ENCODE assay signal across 10 mouse cellular contexts in genomic region chr4:128716731-128717130, GRCm38 (mm10). TPM values are rescaled to one million over a fixed set of nuclear protein-coding genes. Genes with fewer than 3 reads are reported as not detected.
A peak's percentile ranks its signal among the peaks of the same experiment; 100 is the strongest.
DNase-seq lines count a peak whose midpoint lies in the region; ATAC-seq and TF ChIP-seq lines count a peak whose summit lies in the region.
"Had no signal": no experiment of that assay in that cellular context is flagged by ENCODE, and none has a peak within 500 bp of the region (broad histone marks: within the 10 kb centered on the region; RNA-seq: fewer than 3 reads in every experiment).

No protein-coding gene starts in this region.

- WGBS in kidney, postnatal 0 days, result 58% methylated on average over 9 of the region's 9 CpGs
- 10% methylated on average over 9 of the region's 9 CpGs for WGBS in forebrain, embryonic 14.5 days
- 25% methylated on average over 9 of the region's 9 CpGs for WGBS in limb, embryonic 14.5 days
- WGBS in stomach, embryonic 15.5 days, result 38% methylated on average over 9 of the region's 9 CpGs

- no peak overlapping the region for H3K9ac ChIP-seq in kidney, postnatal 0 days (ENCODE audit: low read depth, low read length)
- no peak overlapping the region for H3K9ac ChIP-seq in forebrain, embryonic 14.5 days (ENCODE audit: low read length)
- no peak overlapping the region for H3K9ac ChIP-seq in limb, embryonic 14.5 days (ENCODE audit: low read depth, low read length, severe bottlenecking)
- H3K9ac ChIP-seq in stomach, embryonic 15.5 days, result no peak overlapping the region

- no peak for TF ChIP-seq CTCF in kidney, postnatal 0 days (IDR thresholded peaks at IDR 0.05; ENCODE audit: low read depth)

- H3K9me3 ChIP-seq in kidney, postnatal 0 days (replicated peaks; ENCODE audit: low read length), result no peaks in the 10 kb centered on the region
- H3K9me3 ChIP-seq in forebrain, embryonic 14.5 days (replicated peaks; ENCODE audit: control insufficient read depth, low read length), result no peaks in the 10 kb centered on the region
- no peaks in the 10 kb centered on the region for H3K9me3 ChIP-seq in limb, embryonic 14.5 days (ENCODE audit: control insufficient read depth, low read length)
- no peaks in the 10 kb centered on the region for H3K9me3 ChIP-seq in stomach, embryonic 15.5 days
- H3K9me3 ChIP-seq: megakaryocyte, embryonic 14.5 days had no signal

- no peak for TF ChIP-seq POLR2A in limb, embryonic 14.5 days (IDR thresholded peaks at IDR 0.05; ENCODE audit: borderline replicate concordance, extremely low read depth, insufficient read depth, insufficient read length)

- H3K27me3 ChIP-seq in kidney, postnatal 0 days (ENCODE audit: insufficient read depth, low read length), result no peaks in the 10 kb centered on the region
- H3K27me3 ChIP-seq in forebrain, embryonic 14.5 days (replicated peaks; ENCODE audit: control insufficient read depth, insufficient read depth, low read length), result no peaks in the 10 kb centered on the region
- no peaks in the 10 kb centered on the region for H3K27me3 ChIP-seq in limb, embryonic 14.5 days (ENCODE audit: control insufficient read depth, insufficient read depth, low read length)
- H3K27me3 ChIP-seq in stomach, embryonic 15.5 days (replicated peaks), result no peaks in the 10 kb centered on the region
- H3K27me3 ChIP-seq: megakaryocyte, embryonic 14.5 days had no signal

- no peak overlapping the region for H3K4me2 ChIP-seq in kidney, postnatal 0 days (ENCODE audit: low read length)
- H3K4me2 ChIP-seq in forebrain, embryonic 14.5 days (ENCODE audit: low read length), result peak overlapping the region; percentile 36; the same call in 1 of the 2 replicates
- H3K4me2 ChIP-seq in limb, embryonic 14.5 days (replicated peaks; ENCODE audit: low read depth, low read length, severe bottlenecking), result no peak overlapping the region
- no peak overlapping the region for H3K4me2 ChIP-seq in stomach, embryonic 15.5 days

- no peak overlapping the region for H3K4me3 ChIP-seq in kidney, postnatal 0 days (replicated peaks; ENCODE audit: low read depth, low read length)
- no peak overlapping the region for H3K4me3 ChIP-seq in forebrain, embryonic 14.5 days (ENCODE audit: low read depth, low read length)
- no peak overlapping the region for H3K4me3 ChIP-seq in limb, embryonic 14.5 days (replicated peaks; ENCODE audit: low read length)
- no peak overlapping the region for H3K4me3 ChIP-seq in stomach, embryonic 15.5 days (replicated peaks)
- H3K4me3 ChIP-seq: megakaryocyte, embryonic 14.5 days had no signal

- H3K36me3 ChIP-seq in kidney, postnatal 0 days (ENCODE audit: insufficient read depth, low read length), result no peaks in the 10 kb centered on the region
- H3K36me3 ChIP-seq in forebrain, embryonic 14.5 days (ENCODE audit: control insufficient read depth, insufficient read depth, low read length), result 0 out of 2 replicates have a peak, but pooled peaks cover 4% of the 10 kb centered on the region
- H3K36me3 ChIP-seq in limb, embryonic 14.5 days (ENCODE audit: control insufficient read depth, insufficient read depth, low read length), result peaks cover 4% of the 10 kb centered on the region; the same call in 1 of the 2 replicates
- H3K36me3 ChIP-seq in stomach, embryonic 15.5 days, result no peaks in the 10 kb centered on the region

- ATAC-seq in kidney, postnatal 0 days (replicated peaks; ENCODE audit: low FRiP score, low read depth), result no peak
- ATAC-seq in forebrain, embryonic 14.5 days, result no peak
- ATAC-seq in limb, embryonic 14.5 days (ENCODE audit: low FRiP score, low read depth), result no peak
- ATAC-seq in stomach, embryonic 15.5 days (ENCODE audit: insufficient read depth, low FRiP score, low read depth), result no peak

- peak overlapping the region; percentile 76; the same call in 1 of the 2 replicates for H3K27ac ChIP-seq in kidney, postnatal 0 days
- peak overlapping the region; percentile 98 for H3K27ac ChIP-seq in forebrain, embryonic 14.5 days (ENCODE audit: low read depth, low read length)
- peak overlapping the region; percentile 76; the same call in 1 of the 2 replicates for H3K27ac ChIP-seq in limb, embryonic 14.5 days (replicated peaks; ENCODE audit: low read depth, low read length)
- peak overlapping the region; percentile 76 for H3K27ac ChIP-seq in stomach, embryonic 15.5 days

- DNase-seq in kidney, postnatal 0 days (ENCODE audit: low spot score), result no peak
- DNase-seq in kidney, adult 11 months, result no peak
- DNase-seq in forebrain, embryonic 14.5 days (ENCODE audit: low spot score), result no peak
- no peak for DNase-seq in limb, embryonic 14.5 days (ENCODE audit: low spot score)
- DNase-seq in cerebellum, postnatal 4 days (ENCODE audit: low spot score in 2 of 2), result no peak
- no peak for DNase-seq in adipocyte (ENCODE audit: low spot score)
- DNase-seq in ovary, postnatal 14 days (ENCODE audit: low spot score), result no peak
- DNase-seq: heart, adult 18-20 months had no signal

- H3K4me1 ChIP-seq in kidney, postnatal 0 days (replicated peaks; ENCODE audit: insufficient read depth, low read length), result peaks cover 29% of the 10 kb centered on the region
- peaks cover 76% of the 10 kb centered on the region for H3K4me1 ChIP-seq in forebrain, embryonic 14.5 days (ENCODE audit: control insufficient read depth, insufficient read depth, low read length)
- peaks cover 40% of the 10 kb centered on the region for H3K4me1 ChIP-seq in limb, embryonic 14.5 days (ENCODE audit: control insufficient read depth, insufficient read depth, low read length)
- H3K4me1 ChIP-seq in stomach, embryonic 15.5 days, result peaks cover 56% of the 10 kb centered on the region

RNA-seq across cellular contexts. Expression of gene A3galt2, which starts 38.4 kb away (rescaled TPM):
- 0.13 and 0.23 TPM in 2 replicates for polyA plus RNA-seq in kidney, postnatal 0 days (2015; fragmentation: Nextera tagmentation; extraction: Ambion mirVana)
- polyA plus RNA-seq in forebrain, embryonic 14.5 days (2014; fragmentation: Nextera tagmentation; extraction: Ambion mirVana), result 0.27 and 0.38 TPM in 2 replicates
- 1.7 and 2.1 TPM in 2 replicates for polyA plus RNA-seq in limb, embryonic 14.5 days (2012; rRNA removed)
- polyA plus RNA-seq in limb, embryonic 14.5 days (2014; fragmentation: Nextera tagmentation; extraction: Ambion mirVana), result 0.15 and 0.39 TPM in 2 replicates
- 0.09 and 0.14 TPM in 2 replicates for polyA plus RNA-seq in stomach, embryonic 15.5 days (2015; fragmentation: Nextera tagmentation; extraction: Ambion mirVana)
